Mouse (Mus musculus): ENCODE results near the gene Ulk4. TPM values are rescaled to one million over a fixed set of nuclear protein-coding genes. Genes with fewer than 3 reads are reported as not detected.

Ulk4 gene
- polyA plus RNA-seq, 1 experiment from 2014 or later = 134 TPM

DNA sequence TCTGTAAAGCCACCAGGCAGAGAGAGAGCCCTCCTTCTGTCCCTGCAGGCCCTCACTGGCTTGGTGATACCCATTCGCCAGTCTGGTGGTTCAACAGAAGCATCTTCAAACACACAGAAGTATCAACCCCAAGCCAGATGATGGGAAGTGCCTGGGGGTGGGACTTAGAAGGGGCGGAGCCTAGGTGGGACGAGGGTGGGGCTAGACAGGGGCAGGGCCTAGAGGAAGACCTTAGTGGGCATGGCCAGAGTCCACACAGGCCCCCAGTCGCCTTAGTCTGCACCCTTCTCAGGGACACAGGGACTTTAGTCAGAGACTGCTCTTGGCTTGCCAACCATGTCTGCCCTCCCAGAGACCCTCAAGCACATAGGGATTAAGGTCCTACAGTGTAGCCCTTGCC, 265.5 kb downstream of the Ulk4 start:
- Histone ChIP-seq H3K4me3 (no peak overlapping the region), H3K36me3 (no peaks in the 10 kb centered on the region), H3K4me1 (no peaks in the 10 kb centered on the region), H3K27ac (replicated peaks) (no peak overlapping the region), H3K9ac (replicated peaks) (no peak overlapping the region), H3K27me3 (no peaks in the 10 kb centered on the region), H3K4me2 (replicated peaks) (no peak overlapping the region), H3K9me3 (no peaks in the 10 kb centered on the region)
- ATAC-seq (replicated peaks) = no peak
- 44% methylated on average over 4 of the region's 4 CpGs for WGBS

DNA sequence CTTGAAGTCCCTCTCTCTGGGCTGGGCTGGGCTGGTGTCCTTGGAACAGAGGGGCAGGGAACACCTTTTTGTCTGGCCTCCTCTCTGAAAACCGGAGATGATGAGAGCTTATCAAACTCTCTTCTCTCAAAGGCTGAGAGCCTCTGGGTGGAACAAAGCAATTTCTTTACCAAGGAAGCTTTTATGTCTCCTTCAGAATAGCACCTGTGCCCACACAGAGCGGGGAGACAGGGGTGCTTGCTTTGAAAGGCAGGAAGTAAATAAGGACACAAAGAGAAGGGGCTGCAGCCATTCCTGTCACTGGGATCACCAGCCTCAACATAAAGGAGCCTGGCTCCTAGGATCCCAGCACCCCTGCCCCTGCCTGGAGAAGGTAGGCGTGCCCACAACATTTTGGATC, 266.5 kb downstream of the Ulk4 start:
- ATAC-seq (replicated peaks) = no peak
- 37% methylated on average over 3 of the region's 3 CpGs for WGBS
- H3K9me3 ChIP-seq = no peaks in the 10 kb centered on the region
- H3K4me3 ChIP-seq = no peak overlapping the region
- no peak overlapping the region for H3K4me2 ChIP-seq (replicated peaks)
- H3K9ac ChIP-seq (replicated peaks) = no peak overlapping the region
- H3K4me1 ChIP-seq = no peaks in the 10 kb centered on the region
- no peak overlapping the region for H3K27ac ChIP-seq (replicated peaks)
- H3K36me3 ChIP-seq = no peaks in the 10 kb centered on the region
- no peaks in the 10 kb centered on the region for H3K27me3 ChIP-seq

DNA sequence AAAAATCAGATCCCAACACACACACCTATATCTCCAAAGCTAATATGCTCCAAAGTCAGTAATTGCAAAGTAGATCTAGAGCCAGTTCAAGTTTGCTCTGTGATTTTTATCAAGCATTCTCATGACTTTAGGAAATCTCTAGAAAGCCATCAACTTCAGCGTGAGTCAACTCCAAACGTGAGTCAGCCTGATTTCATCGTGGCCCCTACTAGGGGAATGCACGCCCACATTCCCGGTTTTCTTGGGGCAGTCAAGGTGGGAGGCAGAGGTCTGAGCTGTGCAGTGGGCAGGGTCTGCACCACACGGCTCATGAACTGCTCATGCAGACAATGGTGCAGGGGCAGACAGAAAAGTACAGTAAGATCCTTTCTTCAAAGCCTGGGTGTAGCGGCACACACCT, 271.0 kb downstream of the Ulk4 start:
- Histone ChIP-seq H3K4me1 (peaks cover 14% of the 10 kb centered on the region), H3K27me3 (no peaks in the 10 kb centered on the region), H3K9ac (replicated peaks) (no peak overlapping the region), H3K36me3 (no peaks in the 10 kb centered on the region), H3K9me3 (no peaks in the 10 kb centered on the region), H3K4me2 (replicated peaks) (no peak overlapping the region), H3K27ac (replicated peaks) (no peak overlapping the region), H3K4me3 (no peak overlapping the region)
- WGBS = 86% methylated on average over 7 of the region's 7 CpGs
- no peak for ATAC-seq (replicated peaks)

DNA sequence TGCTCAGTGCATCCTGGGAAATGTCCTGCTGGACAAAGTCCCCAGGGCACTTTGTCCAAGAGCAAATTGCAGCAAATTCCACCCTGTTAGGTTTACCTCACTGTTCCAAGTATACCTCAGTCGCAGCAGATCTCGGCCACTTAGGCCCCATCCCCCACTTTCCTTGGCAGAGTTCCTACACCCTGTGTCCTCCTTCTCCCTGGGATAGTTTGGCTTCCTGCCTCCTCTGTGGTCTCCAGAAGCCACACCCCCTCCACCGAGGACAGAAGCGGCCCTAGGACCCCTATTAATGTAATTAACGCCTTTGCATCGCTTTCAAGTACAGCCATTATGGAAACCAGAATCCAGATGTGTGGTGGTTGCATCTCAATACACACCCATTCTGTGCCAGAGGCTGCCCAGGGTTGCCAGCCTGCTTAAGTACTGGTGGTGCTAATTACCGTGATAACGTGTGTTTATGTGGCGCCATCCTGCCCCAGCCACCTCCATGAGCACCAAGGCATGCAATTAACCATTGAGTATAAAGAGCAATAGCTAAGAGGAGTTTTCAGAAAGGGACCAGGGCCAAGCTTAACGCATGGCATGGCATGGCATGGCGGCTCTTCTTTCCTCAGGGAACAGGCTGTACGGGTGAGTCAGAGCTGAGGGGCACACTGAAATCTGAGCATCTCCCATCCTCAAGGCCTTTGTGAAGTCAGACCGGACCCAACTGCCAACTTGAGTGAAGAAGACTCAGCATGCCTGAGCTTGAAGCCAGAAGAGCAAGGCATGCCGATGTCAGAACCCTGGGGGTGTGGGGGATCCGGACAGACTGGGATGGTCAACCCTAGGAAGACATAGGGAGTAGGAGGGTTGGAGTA, 275.1 kb downstream of the Ulk4 start:
- no peak overlapping the region for H3K4me2 ChIP-seq (replicated peaks)
- no peak overlapping the region; the same call in 1 of the 2 replicates for H3K27ac ChIP-seq (replicated peaks)
- no peak overlapping the region for H3K9ac ChIP-seq (replicated peaks)
- no peaks in the 10 kb centered on the region for H3K36me3 ChIP-seq
- H3K4me3 ChIP-seq = no peak overlapping the region
- no peaks in the 10 kb centered on the region for H3K27me3 ChIP-seq
- H3K4me1 ChIP-seq = peaks cover 19% of the 10 kb centered on the region
- WGBS = 38% methylated on average over 15 of the region's 15 CpGs
- H3K9me3 ChIP-seq = no peaks in the 10 kb centered on the region
- peak; percentile 18; the same call in 1 of the 2 replicates for ATAC-seq (replicated peaks)

DNA sequence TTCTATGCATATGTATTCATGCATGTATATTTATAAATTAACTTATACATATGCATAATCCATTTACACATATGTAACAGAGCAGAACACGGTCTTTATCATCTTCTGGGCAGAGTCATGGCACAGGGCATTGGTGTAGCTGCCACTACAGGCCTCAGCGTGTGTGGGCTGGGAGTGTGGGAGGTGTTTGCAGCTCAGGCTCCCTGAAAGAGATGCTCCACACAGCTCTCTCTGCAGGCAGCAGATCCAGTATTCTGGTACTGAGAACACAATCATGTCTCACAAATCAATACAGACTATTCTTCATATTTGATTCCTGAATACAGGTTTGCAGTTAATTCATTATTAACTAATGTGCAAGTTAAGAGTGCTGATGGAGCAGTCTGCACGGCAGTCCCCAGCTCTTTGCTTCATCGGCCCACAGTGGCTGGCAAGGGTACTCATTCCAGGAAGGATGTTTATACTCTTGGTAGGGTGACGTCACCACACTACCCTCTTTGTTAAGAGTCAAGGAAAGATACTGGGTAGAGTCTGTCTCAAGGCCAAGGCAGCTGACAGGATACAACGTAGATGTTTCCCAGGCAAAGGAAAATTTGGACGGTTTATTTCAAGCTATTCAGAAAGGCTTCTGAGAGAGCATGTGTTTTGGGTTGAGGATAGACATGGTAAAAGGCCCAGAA, 276.2 kb downstream of the Ulk4 start:
- Histone ChIP-seq H3K4me2 (replicated peaks) (no peak overlapping the region), H3K4me3 (no peak overlapping the region), H3K27ac (replicated peaks) (peak overlapping the region; percentile 49), H3K9ac (replicated peaks) (no peak overlapping the region), H3K36me3 (no peaks in the 10 kb centered on the region), H3K27me3 (no peaks in the 10 kb centered on the region), H3K9me3 (no peaks in the 10 kb centered on the region), H3K4me1 (peaks cover 19% of the 10 kb centered on the region)
- 40% methylated on average over 7 of the region's 7 CpGs for WGBS
- peak; percentile 62; the same call in 1 of the 2 replicates for ATAC-seq (replicated peaks)

DNA sequence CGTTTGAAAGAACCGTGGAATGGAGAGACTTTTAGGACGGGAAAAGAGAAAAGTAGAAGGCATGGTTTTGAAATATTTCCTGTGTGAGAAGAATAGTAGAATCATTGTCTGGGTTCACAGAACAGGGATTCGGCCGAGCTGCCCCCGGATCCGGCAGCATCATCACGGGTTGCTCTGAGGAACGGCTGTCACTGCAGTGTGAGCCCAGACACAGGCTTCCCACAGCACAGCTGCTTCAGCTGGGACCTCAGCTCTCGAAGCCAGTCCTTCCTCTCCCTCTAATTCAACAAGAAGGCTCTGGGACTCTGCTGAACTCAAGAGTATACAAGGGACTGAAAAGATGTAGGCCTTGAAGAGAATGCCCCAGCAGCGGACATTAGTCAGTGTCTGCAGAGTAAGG, 278.3 kb downstream of the Ulk4 start:
- H3K36me3 ChIP-seq = no peaks in the 10 kb centered on the region
- no peaks in the 10 kb centered on the region for H3K27me3 ChIP-seq
- no peak overlapping the region for H3K4me3 ChIP-seq
- H3K9ac ChIP-seq (replicated peaks) = no peak overlapping the region
- no peaks in the 10 kb centered on the region for H3K9me3 ChIP-seq
- H3K4me1 ChIP-seq = peaks cover 23% of the 10 kb centered on the region
- no peak overlapping the region for H3K4me2 ChIP-seq (replicated peaks)
- 76% methylated on average over 11 of the region's 11 CpGs for WGBS
- ATAC-seq (replicated peaks) = no peak
- no peak overlapping the region for H3K27ac ChIP-seq (replicated peaks)

DNA sequence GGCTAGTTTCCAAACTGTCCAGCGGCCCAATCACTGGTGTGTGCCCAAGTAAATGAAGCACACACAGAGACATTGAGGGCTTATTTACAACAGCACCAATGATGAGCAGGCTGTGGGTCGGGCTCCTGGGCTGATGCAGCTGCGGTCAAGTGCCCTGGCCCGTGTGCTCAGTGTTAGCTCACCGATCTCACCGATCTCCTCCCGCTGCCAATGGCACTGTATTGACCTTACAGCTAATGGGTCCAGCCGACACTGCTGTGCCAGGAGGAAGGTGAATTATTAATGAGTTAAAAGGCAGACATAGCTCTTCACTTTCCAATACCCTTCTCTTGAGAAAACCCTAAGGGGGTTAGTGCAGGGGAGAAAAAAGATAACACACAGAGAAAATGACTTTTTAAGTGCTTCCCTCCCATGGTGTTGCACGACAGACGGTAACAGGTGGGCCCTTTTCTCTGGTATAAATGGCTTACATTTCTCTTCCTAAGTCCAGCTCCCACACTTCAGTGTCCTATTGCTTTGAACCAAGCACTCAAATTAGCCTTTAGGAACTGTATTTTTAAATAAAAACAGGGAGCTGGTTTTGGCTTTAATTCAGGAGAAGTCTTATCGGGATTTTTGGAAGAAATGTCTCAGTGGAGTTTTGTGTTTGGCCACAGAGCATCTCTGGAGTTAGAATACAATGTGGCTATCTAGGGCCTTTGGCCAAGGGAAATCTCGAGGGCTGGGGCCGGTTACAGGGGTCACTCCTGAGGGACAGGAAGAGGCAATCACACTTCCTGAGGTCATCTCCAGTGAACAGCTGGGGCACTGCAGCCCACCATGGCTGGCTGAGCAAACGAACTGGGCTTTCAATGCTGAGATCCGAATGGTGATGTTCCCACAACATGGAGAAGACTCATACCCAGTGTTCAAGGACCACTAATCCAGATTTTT, 282.5 kb downstream of the Ulk4 start:
- H3K27me3 ChIP-seq = no peaks in the 10 kb centered on the region
- peaks cover 23% of the 10 kb centered on the region for H3K4me1 ChIP-seq
- no peak for ATAC-seq (replicated peaks)
- H3K36me3 ChIP-seq = no peaks in the 10 kb centered on the region
- no peak overlapping the region for H3K9ac ChIP-seq (replicated peaks)
- H3K4me2 ChIP-seq (replicated peaks) = no peak overlapping the region
- WGBS = 65% methylated on average over 15 of the region's 15 CpGs
- H3K9me3 ChIP-seq = no peaks in the 10 kb centered on the region
- no peak overlapping the region for H3K4me3 ChIP-seq
- H3K27ac ChIP-seq (replicated peaks) = no peak overlapping the region

DNA sequence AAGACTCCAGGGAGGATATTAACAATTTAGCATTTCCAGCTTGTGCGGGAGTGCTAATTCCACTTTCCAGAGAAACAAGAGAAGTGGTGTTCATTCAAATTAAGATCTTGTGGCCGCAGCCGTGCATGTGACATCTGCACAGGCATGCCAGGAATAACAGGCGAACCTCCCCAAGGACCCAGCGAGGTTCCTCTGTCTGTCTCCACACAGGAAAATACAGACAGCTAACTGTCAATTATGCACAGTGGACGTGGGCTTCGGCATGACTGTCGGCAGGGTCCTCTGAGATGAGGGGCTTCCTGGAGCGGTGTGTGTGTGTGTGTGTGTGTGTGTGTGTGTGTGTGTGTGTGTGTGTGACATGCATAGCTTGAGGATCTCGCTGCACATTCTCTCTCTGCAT, 284.0 kb downstream of the Ulk4 start:
- H3K27me3 ChIP-seq = no peaks in the 10 kb centered on the region
- no peak overlapping the region for H3K27ac ChIP-seq (replicated peaks)
- peaks cover 32% of the 10 kb centered on the region for H3K4me1 ChIP-seq
- H3K9me3 ChIP-seq = no peaks in the 10 kb centered on the region
- H3K36me3 ChIP-seq = no peaks in the 10 kb centered on the region
- WGBS = 53% methylated on average over 10 of the region's 10 CpGs
- no peak overlapping the region for H3K4me3 ChIP-seq
- no peak overlapping the region for H3K4me2 ChIP-seq (replicated peaks)
- H3K9ac ChIP-seq (replicated peaks) = no peak overlapping the region
- no peak for ATAC-seq (replicated peaks)

DNA sequence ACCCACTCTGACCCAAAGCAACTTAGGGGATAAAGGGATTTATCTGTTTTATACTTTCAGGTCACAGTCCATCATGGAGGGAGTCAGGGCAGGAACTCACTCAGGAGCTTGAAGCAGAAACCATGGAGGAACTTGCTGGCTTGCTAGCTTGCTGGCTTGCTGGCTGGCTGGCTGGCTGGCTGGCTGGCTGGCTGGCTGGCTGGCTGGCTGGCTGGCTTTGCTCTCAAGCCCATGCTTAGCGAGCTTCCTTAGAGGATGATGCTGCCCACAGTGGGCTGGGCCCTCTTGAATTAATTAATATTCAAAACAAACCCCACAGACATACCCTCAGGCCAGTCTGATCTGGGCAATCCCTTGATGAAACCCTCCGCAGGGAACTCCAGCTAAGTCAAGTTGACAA, 285.2 kb downstream of the Ulk4 start:
- Histone ChIP-seq H3K4me2 (replicated peaks) (no peak overlapping the region), H3K27ac (replicated peaks) (no peak overlapping the region), H3K27me3 (no peaks in the 10 kb centered on the region), H3K36me3 (no peaks in the 10 kb centered on the region), H3K4me3 (no peak overlapping the region), H3K4me1 (peaks cover 38% of the 10 kb centered on the region), H3K9ac (replicated peaks) (no peak overlapping the region), H3K9me3 (no peaks in the 10 kb centered on the region)
- 54% methylated on average over 2 of the region's 2 CpGs for WGBS
- no peak for ATAC-seq (replicated peaks)

DNA sequence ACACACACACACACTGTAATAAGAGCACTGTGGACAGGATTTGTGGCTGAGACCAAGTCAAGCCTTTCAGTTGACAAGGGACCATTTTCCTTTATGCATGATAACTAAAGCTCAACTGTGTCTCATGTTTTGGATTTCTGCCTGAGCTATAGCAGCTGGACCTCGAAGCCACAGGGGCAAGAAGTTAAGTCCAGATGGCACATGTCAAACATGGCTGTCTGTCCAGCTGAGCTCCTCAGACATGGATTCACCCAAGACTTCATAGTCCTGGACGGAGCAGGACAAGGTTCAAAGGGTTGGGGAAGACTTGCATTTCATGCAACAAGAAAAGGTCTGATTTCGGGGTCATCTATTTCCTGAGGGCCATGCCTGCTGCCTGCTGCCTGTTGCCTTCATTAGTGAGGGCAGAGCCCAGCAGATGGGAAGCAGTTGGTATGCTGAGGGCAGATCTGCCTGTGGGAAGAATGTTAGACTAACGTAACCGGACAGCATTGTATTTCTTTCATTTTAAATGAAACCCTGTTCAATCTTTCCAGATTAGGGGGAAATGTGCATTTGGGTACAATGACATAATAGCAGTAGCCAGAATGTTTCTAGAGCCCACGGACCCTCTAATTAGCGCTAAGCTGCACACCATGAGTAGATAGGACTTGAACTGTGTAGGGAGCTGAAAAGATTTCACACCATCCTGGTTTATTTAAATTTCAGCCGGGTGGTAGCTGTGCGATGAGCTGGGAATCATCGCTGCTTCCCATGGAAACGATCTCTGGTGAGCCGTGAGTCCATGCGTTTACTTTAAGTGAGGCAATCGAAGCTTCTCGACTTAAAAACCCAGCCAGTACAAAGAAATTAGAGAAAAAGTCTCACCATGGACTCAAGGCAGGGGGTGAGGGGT, 286.9 kb downstream of the Ulk4 start:
- H3K27ac ChIP-seq (replicated peaks) = peak overlapping the region; percentile 45
- no peaks in the 10 kb centered on the region for H3K27me3 ChIP-seq
- H3K4me2 ChIP-seq (replicated peaks) = no peak overlapping the region
- H3K4me1 ChIP-seq = peaks cover 38% of the 10 kb centered on the region
- no peak overlapping the region for H3K4me3 ChIP-seq
- H3K36me3 ChIP-seq = no peaks in the 10 kb centered on the region
- H3K9me3 ChIP-seq = no peaks in the 10 kb centered on the region
- peak; percentile 42; the same call in 1 of the 2 replicates for ATAC-seq (replicated peaks)
- WGBS = 20% methylated on average over 15 of the region's 15 CpGs
- no peak overlapping the region; the same call in 1 of the 2 replicates for H3K9ac ChIP-seq (replicated peaks)

DNA sequence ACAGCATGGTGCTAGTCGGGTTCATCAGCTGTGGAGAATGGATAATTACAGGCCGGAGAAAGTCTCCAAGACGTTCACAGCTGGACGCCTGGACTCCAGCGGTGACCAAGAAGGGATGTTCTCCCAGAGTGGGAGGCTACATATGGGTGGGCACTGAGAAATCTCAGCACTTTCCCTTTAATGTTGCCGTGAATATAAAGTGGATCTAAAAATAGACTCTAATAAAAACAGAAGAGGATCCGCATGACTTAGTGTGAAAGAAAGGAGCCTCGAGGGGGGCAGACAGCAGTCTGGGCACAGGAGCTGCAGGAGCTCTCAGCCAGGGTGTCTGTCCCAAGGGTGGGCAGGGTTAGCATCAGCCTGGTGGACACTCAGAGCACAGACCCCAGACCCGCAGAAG, 288.9 kb downstream of the Ulk4 start:
- Histone ChIP-seq H3K9me3 (no peaks in the 10 kb centered on the region), H3K27me3 (no peaks in the 10 kb centered on the region), H3K4me3 (no peak overlapping the region), H3K9ac (replicated peaks) (no peak overlapping the region), H3K36me3 (no peaks in the 10 kb centered on the region), H3K4me2 (replicated peaks) (no peak overlapping the region), H3K27ac (replicated peaks) (peak overlapping the region; percentile 63), H3K4me1 (peaks cover 30% of the 10 kb centered on the region)
- 36% methylated on average over 9 of the region's 9 CpGs for WGBS
- peak; percentile 44 for ATAC-seq (replicated peaks)
